Mouse (Mus musculus) G1E (cell line): ENCODE results near the gene Nfic.

ENCODE experiments used
- CTCF ChIP-seq: IDR thresholded peaks from 2 replicates; pipeline ENCODE4 v1.5.1; 2012; ENCODE audit warnings: low read depth, low read length, inconsistent platforms, mixed read lengths
- GATA1 ChIP-seq: IDR thresholded peaks from 2 replicates; pipeline ENCODE4 v1.6.1; 2012; ENCODE audit warnings: borderline replicate concordance, low read length, inconsistent platforms, mixed read lengths
- GATA2 ChIP-seq: IDR thresholded peaks from 2 replicates; pipeline ENCODE4 v1.6.1; 2012; ENCODE audit warnings: low read depth, low read length, inconsistent platforms, borderline replicate concordance
- POLR2AphosphoS5 ChIP-seq: IDR thresholded peaks from 2 replicates; pipeline ENCODE4 v1.6.1; 2012; ENCODE audit warnings: low read depth, low read length, inconsistent platforms; ENCODE audit not compliant: insufficient replicate concordance

- TF ChIP-seq CTCF = no peak
- TF ChIP-seq GATA1 = no peak
- no peak for TF ChIP-seq POLR2AphosphoS5
- TF ChIP-seq GATA2 = no peak
These were observed 1.6 kb upstream of the Nfic start for GRCm38 (mm10) chr10:81456983-81457563.
